Mouse (Mus musculus): ENCODE data around the gene Tmem189. TPM values are rescaled to one million over a fixed set of nuclear protein-coding genes. Genes with fewer than 3 reads are reported as not detected.
"Not testable (repeated sequence)": the region's sequence is repeated elsewhere in the genome, so short reads cannot be mapped to it uniquely, and the experiment has no call there.

Tmem189 gene
- total RNA-seq, 4 experiments from 2014 or later, result 11.8 to 13.1 (median 12.5) TPM

DNA sequence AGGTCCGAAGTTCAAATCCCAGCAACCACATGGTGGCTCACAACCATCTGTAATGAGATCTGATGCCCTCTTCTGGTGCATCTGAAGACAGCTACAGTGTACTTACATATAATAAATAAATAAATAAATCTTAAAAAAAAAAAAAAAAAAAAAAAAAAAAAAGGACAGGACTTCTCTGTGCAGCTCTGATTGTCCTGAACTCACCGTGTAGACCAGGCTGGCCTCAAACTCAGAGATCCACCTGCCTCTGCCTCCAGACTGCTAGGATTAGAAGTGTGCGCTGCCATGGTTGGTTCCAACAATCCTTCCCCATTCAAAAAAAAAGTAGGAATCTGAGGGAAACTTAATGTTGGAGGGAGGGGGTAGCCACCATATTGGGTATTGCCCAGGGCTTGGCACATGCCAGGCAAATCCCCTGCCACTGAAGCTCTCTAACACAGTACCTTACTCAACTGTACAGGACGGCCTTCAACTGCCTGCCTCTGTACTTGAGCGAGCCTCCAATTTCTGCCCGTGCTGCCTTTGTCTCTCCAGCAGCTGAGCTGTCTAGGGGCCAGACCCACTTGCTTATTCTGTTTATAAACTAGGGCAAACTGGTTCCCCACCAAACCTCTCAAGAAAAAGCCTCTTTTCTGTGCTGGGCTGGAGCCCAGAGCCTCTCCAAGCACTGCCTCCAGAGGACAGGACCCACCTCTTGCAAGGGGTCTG lies 65.1 kb downstream of the Tmem189 start:
- DNase-seq (ENCODE audit: low spot score in 2 of 2), result no peak

DNA sequence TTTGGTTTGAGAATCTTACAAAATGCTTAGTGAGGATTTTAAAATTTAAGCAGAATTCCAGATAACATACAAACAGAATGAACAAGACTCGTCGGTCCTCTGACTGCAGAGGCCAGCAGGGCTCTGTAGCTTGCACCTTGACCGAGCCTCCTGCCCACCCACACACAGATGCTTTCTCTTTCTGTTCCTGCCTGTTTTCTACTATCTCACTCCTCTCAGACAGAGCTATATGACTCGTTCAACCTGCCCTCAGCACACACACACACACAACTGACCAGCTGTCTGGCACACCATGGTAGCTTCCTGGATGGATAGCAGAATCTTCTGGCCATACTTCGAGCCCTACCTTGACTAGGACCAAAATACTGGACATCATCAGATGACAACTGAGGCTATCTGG lies 66.7 kb downstream of the Tmem189 start:
- no peak for DNase-seq (ENCODE audit: low spot score in 2 of 2)

DNA sequence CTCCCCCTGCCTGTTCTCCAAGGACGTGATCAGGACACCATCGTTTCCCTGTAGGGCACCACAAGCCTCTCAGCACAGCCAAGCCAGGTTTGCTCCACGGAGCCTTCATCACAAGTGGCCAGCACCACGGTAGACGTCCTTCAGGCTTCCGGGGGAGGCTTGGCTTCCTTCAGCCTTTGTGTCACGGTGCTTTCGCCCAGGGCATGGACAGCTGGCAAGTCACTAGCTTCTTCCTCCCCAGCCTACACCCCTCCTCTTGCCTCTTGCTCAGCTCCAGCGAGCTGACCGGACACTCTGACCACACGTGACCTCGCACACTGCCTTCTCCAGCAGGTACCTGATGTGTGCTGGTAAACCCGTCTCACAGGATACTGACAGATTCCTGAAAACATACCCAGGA lies 67.3 kb downstream of the Tmem189 start:
- DNase-seq (ENCODE audit: low spot score in 2 of 2), result no peak

DNA sequence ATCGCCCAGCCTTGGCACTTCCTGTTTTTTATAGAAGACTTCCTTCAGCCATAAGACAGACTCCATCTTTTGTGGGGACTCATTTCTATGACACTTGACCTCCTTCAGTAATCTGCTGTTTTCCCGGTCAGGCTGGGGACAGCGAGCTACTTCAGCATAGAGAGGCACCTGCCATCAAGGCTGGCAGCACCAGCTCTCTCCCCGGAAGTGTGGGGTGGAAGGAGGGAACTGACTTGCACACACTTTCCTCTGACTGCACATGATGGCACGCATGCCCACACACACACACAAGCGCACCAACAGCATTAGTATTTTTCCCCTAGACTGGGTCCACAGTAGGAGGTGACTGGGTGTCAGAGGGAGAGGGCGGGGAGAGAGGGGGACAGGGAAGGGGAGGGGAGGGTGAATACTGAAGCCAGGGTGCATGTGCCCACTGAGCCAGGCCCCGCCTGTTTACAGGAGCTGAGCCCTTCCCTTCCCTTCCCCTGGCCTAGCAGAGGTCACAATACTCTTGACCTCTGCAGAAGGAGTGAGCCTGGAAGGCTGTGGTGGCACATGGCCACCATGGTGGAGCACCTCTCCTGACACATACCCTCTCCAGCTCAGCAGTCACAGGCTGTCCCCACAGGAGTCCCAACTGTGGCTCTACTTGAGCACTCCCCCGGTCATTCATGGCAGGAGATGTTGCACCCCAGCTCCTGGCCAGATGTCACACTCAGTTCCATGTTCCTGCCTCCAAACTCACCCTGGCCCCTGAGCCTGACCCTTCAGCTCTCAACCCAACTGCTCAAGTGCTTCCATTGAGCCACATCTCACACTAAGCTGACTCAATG lies 68.2 kb downstream of the Tmem189 start:
- no peak for DNase-seq (ENCODE audit: low spot score in 2 of 2)

DNA sequence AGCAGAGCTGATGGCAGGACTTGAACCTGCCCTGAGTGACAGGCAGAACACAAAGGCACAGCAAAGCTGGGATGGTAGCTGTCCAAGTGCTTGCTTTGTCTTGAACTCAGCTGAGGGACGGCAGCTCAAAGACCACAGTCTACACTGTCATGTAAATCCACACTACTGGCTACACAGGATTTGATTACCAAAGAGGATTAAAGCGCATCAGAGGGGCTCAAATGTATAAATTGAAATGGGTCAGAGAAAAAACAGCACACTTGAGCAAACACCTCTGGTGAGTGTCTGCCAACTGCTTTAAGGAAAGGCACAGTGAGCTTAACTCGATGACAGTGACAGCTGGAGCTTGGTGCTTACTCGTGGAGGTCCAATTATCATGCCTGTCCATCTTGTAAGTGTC lies 72.2 kb downstream of the Tmem189 start:
- no peak for DNase-seq (ENCODE audit: low spot score in 2 of 2)

DNA sequence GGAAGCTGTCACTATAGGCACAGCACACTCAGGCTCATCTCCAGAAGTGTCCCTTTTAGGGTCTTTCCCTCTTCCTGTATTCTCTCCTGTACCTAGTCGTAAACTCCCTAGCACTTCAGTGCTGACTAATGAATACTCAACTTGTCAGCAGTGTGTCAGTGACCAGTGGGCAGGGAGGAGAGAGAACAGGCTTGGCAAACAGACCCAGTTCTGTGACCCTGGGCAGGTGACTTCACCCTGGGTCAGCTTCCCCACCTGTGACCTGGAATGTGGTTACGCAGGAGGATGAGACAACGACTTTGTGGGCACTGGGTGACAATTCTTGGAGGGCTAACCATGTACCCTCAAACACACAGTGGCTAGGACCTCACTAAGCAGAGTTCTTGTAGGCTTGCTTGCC lies 72.6 kb downstream of the Tmem189 start:
- no peak for DNase-seq (ENCODE audit: low spot score in 2 of 2)

DNA sequence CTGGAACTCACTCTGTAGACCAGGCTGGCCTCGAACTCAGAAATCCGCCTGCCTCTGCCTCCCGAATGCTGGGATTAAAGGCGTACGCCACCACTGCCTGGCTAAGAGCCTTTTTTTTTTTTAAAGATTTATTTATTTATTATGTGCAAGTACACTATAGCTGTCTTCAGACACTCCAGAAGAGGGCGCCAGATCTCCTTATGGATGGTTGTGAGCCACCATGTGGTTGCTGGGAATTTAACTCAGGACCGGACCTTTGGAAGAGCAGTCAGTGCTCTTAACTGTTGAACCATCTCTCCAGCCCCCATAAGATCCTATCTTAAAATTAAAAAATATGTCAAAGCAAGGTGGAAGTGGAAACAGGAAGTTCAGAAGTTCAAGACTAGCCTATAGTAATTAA lies 76.3 kb downstream of the Tmem189 start:
- not testable (repeated sequence) for DNase-seq (ENCODE audit: low spot score in 2 of 2)

DNA sequence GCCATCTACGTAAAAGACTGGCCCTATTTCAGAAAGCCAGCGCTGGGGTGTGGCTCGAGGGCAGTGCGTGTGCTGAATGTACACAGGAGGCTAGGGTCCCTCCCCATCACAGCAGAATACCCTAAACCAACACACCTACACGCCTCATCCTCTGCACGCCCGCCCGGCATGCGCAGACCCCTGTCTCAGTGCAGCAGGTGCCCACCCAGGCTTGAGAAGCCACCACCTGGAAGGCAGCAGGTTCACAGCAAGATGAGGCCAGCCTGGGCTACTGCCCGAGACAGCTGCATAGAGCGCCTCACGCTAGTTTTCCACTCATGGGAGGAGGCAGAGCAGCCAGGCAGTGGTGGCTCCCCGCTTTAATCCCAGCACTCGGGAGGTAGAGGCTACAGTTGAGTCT lies 77.5 kb downstream of the Tmem189 start:
- no peak for DNase-seq (ENCODE audit: low spot score in 2 of 2)

DNA sequence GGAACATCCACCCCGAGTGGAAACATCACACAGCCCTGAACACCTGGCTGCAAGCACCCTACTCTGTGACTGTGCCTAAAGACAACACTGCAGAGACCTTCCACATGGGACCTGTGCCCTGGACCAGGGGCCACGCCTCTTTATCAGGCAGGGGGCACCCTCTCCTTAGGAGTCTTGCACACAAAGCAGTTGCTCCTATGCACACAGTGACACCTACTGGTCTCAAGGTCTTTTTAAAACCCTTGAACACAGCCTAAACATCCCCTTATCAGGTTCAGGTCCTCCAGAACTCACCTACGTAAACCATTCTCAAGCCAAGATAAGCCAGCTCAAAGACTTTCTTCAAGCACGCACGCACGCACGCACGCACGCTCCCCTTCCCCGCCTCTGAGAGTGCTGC lies 78.3 kb downstream of the Tmem189 start:
- DNase-seq (ENCODE audit: low spot score in 2 of 2), result no peak

DNA sequence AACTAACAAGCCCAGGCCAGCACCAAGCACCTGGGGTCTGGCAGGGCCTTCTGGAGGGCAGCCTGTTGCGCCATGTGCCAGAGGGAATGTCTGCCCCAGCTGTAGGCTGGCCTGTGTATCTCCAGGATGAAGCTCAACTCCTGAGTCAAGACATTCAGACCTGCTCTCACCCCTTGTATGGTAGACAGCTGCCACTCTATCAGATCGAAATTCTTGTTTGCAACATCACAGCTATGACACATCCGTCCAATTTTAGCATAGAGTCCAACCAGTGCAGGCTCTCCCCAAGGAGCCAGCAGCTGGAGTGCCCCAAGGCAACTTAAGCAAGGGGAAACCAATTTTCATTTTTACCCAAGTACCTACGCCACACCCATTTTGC lies 82.9 kb downstream of the Tmem189 start:
- no peak for DNase-seq (ENCODE audit: low spot score in 2 of 2)

DNA sequence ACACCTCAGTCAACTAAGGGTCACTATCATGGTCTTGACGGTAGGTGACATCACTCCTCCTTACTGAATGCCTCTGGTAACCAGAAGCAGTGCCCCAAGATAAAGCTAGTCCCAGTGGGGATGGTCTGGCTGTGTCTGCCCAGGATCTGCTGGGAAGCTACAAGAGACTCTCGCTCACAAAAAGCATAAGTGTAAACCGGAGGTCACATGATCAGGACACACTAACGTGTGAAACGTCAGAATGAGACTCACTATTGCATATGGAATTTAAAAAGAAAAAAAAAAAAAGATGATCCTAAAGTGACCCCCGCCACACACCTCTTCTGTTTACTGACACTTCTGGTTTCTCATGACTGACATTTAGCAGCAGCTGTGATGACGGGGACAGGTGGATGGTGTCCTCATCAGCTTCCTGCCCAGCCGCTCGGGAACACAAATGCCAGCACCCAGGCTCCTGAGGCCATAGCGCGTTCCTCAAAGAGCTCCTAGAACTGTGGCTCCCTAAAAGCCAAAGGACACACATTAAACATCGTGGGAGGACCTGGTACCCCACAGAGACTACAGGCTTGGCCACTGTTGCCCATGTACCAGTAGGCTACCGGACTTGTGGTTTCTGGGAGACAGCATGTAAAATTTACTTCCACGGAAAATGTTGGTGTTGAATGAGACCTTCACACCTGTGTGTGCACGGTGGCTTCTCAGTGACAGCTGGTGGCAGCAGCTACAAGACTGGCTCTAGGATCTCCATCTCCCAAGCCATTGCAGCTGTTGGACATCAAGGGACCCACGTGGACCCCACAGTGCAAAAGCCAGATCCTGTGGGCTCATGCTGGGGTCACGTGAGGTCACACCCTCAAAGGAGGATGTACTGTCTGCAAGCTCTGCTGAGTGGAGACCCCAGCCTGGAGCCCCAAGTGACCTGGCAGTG lies 83.5 kb downstream of the Tmem189 start:
- no peak for DNase-seq (ENCODE audit: low spot score in 2 of 2)

DNA sequence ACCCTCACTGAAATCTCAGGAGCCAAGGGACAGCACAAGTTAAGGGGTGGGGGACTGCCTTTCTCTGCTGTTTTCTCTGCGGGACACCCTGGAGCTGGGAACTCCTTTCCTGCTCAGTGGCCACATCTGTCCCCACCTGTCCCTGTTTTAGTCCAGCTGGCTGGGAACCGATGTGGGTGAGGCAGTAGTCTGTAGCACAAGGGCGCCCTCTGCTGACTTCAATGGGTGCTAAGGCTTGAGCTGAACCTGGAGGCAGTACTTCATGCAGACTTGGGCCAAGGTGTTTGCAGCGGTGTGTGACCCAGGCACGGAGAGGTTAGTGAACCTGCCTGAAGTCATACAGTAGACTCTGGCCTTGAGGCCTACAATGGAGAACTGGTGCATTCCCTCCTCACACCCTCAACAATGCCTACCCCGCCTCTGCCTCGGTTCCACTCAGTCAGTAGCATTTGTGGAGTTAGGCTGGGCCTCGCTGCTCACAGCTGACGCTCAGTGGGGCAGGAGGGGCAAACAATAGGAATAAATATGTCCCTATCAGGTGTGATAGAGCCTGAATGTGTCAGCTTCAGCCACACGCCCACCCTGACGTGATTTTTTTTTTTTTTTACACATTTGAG lies 84.3 kb downstream of the Tmem189 start:
- DNase-seq (ENCODE audit: low spot score in 2 of 2), result peak; percentile 89 to 92

DNA sequence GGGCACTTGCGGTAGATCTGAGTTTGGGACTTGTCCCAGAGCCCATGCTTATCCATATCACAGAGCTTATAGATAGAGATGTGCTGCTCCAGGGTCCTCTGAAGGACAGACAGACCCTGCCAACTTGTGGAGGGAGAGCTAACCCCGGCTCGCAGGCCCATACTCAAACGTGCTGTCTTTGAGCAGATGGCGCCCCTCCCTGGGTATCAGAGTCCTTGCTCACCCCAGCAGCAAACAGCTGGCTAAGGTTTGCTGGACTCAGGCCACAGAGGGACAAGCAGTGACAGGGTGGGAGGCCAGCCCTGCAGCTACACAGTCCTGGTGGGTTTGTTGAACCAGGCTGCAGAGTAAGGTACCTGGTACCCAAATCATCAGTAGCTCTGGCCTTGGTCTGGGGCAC lies 86.6 kb downstream of the Tmem189 start:
- DNase-seq (ENCODE audit: low spot score in 2 of 2), result no peak

DNA sequence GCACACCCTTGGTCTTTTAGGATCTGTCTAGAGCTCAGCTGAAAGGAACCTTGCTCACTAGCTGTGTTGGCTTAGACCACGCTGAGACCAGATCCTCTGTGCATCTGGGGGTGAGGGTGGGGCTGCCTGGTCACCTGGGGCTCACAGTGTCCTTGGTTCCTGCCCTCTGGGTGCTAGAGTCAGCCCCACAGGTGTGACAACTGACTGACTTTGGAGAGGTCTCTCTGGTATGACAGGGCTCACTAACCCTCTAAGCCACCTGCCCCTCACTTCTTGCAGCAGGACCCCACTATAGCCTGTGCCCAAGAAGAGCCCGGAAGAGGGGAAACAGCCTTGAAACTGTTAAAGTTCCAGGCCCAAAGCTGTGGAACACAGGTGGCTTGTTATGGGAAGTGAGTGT lies 87.3 kb downstream of the Tmem189 start:
- no peak for DNase-seq (ENCODE audit: low spot score in 2 of 2)

DNA sequence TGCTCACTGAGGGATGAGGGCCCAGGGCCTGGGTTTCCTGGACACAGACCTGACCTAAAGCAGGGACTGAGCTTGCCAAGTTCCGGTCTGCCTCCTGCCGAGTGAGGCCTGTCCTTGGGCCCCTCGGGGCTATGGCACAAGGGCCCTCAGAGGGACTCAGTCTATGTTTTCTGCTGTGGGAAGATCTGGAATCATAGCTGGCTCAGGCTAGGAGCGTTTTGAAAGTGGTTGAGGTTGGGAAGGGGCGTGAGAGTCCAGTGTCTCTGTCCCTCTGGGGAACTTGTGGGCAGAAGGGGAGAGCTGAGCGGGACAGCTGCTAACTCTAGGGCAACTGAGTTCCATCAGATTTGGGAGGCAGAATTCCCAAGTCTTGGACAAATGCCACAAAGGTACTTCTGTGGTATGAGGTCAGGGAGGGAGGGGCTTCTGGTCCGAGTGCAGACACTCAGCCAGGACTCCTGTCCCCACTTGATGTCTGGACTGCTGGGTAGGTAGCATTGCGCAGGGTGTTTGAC lies 89.1 kb downstream of the Tmem189 start:
- DNase-seq (ENCODE audit: low spot score in 2 of 2), result no peak

DNA sequence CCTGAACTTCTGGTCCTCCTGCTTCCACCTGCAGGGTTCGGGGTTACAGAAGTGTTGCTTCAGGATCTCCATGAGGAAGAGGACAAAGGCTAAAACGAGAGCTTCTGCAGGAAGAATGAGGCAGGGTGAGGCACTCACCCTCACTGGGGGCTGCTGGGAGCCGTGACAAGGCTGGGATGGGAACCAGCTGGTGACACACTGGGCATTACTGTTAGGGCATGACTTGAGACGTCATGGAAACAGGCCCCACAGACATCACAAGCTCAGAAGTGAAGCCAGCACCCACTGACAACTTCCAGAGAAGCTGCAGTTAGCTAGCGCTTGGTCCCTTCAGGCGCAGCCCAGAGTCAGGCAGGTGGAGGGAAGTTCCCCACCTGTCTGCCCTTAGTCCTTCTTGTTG lies 89.7 kb downstream of the Tmem189 start:
- DNase-seq (ENCODE audit: low spot score in 2 of 2), result no peak

DNA sequence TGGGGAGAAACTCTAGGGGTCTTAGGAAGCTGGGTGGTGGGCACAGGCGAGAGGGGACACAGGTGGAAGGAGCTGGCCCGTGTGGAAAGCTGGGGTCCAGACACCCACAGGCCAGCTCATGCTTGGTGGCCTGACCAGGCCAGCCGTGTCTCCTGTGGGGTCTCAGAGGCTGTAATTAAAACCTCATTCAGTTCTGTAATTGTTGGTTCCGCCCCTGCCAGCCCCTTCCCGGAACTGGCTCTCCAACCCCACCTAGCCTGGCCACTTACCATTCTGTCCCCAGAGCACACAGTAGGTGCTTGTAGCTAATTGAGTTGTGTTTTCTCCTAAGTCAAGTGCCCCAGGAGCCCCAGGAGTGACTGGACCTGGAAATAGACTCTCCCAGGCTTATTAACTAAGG lies 90.4 kb downstream of the Tmem189 start:
- DNase-seq (ENCODE audit: low spot score in 2 of 2), result no peak

DNA sequence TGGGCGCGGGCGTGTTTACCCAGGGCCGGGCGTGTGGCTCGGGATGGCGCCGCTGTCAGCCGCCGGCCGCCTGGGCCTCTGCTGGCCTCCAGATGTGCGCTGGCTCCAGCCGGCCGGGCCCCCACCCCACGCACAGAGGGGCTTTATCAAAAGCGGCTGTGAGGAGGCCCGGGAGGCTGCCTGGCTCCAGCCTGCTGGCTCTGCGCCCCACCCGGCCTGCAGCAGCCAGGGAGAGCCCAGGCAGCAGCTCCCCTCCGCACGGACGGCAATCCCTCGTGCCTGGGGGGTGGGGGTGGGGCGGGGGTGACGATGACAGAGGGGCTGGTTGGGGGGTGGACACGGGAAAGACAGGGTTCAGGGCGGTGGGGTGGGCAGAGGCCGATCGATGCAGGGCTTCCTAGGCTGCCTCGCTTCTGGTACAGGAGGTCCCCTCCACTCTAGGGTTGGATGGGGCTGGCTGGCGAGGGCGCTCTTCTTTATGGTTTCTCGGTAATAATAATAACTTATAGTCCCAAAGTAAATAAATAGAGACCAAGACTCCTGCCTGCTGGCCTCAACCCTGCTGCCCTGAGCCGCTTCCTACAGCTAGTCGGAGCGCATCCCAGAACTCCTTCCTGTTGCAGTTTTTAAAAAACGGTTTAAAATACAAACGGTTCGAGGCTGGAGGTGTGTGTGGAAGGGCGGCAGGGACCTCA lies 92.0 kb downstream of the Tmem189 start:
- DNase-seq (ENCODE audit: low spot score in 2 of 2), result no peak

DNA sequence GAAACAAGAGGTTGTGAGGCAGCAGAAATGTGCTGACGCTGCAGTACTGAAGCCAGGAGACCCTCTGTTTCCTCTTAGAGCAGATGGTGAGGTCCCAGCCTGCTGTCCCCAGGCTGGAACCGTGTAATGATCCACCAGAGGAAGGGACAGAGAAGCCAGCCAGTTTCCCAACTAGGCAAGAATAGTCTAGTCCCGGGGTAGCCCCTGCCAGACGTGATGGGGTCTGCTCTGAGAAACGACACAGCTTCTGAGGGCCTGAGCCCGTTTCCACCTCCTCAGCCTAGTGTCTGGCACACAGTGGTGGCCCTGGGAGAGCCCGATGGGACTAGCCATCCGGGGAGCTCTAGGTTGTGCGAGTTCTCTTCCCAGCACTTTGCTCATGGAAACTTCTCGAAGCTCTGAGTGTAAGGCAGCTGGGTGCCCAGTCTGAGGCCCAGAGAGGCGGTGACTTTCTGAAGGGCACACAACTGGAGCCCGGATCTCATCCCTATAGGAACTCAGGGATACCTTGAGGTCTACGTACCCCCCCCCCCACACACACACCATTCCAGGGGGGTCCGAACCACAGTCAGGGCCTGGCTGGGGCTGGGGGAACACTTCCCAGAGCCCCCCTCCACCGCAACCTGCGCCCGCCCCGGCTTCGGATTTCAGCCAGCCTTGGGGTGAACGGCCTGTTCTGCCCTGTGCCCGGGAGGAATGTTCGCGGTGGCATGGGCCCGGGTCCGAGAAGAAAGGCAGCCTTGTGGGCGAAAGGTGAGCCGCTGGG lies 92.7 kb downstream of the Tmem189 start:
- DNase-seq (ENCODE audit: low spot score in 2 of 2), result no peak

DNA sequence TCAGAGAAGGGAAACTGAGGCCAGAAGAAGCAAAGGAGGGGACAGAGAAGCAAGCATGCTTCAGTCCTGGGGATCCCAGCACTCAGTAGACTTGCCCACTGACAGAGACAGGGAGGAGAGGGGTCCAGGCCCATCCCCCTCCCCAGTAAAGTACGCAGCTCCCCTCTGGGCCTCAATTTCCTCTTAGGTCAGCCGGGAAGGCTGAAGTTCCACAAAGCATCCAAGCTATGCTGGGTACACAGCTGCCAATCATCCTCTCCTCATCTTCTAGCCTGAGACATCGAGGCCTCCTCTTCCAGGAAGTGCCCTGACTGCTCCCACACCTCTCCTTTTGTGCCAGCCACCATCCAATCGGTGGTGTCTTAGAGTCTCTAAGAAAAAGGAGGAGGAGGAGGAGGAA lies 93.4 kb downstream of the Tmem189 start:
- DNase-seq (ENCODE audit: low spot score in 2 of 2), result no peak
